Comparison of ENCODE assay signal across 10 mouse cellular contexts in the genomic region with DNA sequence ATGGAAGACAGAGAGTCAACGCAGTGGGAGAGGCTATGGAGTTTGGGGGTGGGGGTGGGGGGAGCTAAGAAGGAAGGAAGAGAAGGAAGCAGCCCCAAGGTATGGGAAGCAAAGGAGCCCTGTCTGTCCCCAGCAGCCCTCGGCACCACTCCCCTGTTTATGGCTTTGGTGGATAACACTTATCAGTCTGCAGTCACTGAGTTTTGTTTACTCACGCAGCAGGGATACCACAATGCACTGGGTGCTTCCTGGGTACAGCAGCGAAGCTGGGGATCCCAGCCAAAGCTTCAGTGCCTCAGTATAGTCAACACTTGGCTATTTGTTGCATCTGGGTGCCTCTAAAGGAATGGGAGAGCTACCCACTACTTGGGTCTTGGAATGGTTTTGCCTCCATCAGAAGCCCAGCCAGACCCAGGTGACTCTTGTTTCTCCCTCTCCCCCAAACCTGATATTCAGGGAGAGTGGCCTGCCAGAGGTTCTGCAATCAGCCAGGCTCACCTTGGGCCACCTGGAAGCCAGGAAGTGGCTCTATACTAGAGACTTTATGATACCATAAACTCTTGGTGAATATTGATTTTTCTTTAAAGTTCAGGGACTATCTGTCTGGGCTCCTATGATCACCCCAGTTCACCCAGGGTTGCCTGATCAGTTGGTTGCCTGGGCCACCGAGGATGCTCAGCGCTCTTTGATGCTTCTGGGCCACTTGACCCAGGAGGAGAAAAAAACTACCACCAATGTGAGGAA.
"Had no signal": no experiment of that assay in that cellular context is flagged by ENCODE, and none has a peak within 500 bp of the region (broad histone marks: within the 10 kb centered on the region; RNA-seq: fewer than 3 reads in every experiment).

No protein-coding gene starts in this region.

- H3K4me3 ChIP-seq: limb, embryonic 15.5 days; midbrain, embryonic 13.5 days; neural tube, embryonic 15.5 days had no signal

- H3K9ac ChIP-seq: limb, embryonic 15.5 days; midbrain, embryonic 13.5 days; neural tube, embryonic 15.5 days had no signal

- H3K9me3 ChIP-seq: limb, embryonic 15.5 days; midbrain, embryonic 13.5 days; neural tube, embryonic 15.5 days had no signal

- H3K4me2 ChIP-seq: limb, embryonic 15.5 days; midbrain, embryonic 13.5 days; neural tube, embryonic 15.5 days had no signal

- DNase-seq: kidney, adult 8-10 months; lung, postnatal 36 days; right cerebral cortex, adult 18-20 months; right cerebral cortex, postnatal 25 days; thymus, postnatal 36 days had no signal

- H3K27me3 ChIP-seq: midbrain, embryonic 13.5 days; neural tube, embryonic 15.5 days had no signal

- H3K27ac ChIP-seq: kidney, postnatal 0 days; limb, embryonic 15.5 days; midbrain, embryonic 13.5 days; neural tube, embryonic 15.5 days had no signal

- ATAC-seq: inflammation-experienced regulatory T-cells, adult 6 months; midbrain, embryonic 13.5 days had no signal

- H3K36me3 ChIP-seq: limb, embryonic 15.5 days; midbrain, embryonic 13.5 days; neural tube, embryonic 15.5 days had no signal
